Mouse (Mus musculus) spleen, adult 2 months (tissue): ENCODE measurements around the gene Slco2a1. TPM values are rescaled to one million over a fixed set of nuclear protein-coding genes. Genes with fewer than 3 reads are reported as not detected.

Experiments used
- DNase-seq, 2 experiments: peaks; one replicate each; pipeline versions ENCODE4 v3.0.0 to v3.0.0-alpha.2; 2012 to 2021; ENCODE audit warnings: low spot score in 2 of 2, low read depth in 1 of 2
- H3K27ac ChIP-seq: fragments of 200-500 bp; 2 replicates; pipeline ENCODE4 v1.5.1; 2012; ENCODE audit warnings: low read length, inconsistent platforms; ENCODE audit not compliant: insufficient read depth
- H3K27me3 ChIP-seq: fragments of 200-500 bp; 2 replicates; pipeline ENCODE4 v1.6.1; 2012; ENCODE audit warnings: mild to moderate bottlenecking, moderate library complexity, low read length, inconsistent platforms; ENCODE audit not compliant: control insufficient read depth, insufficient read depth
- H3K36me3 ChIP-seq: fragments of 200-500 bp; 2 replicates; pipeline ENCODE4 v1.6.1; 2012; ENCODE audit warnings: mild to moderate bottlenecking, low read length, inconsistent platforms; ENCODE audit not compliant: control insufficient read depth, insufficient read depth
- H3K4me1 ChIP-seq: fragments of 200-500 bp; 2 replicates; pipeline ENCODE4 v1.6.1; 2011; ENCODE audit warnings: inconsistent platforms; ENCODE audit not compliant: control insufficient read depth, insufficient read depth, insufficient read length
- H3K4me3 ChIP-seq: fragments of 200-500 bp; 2 replicates; pipeline ENCODE4 v1.5.1; 2011; ENCODE audit warnings: mild to moderate bottlenecking, inconsistent platforms; ENCODE audit not compliant: insufficient read depth, insufficient read length; ENCODE audit errors: extremely low read depth
- CTCF ChIP-seq: fragments of 200-500 bp; IDR thresholded peaks from 2 replicates; pipeline ENCODE4 v1.5.1; 2011; ENCODE audit warnings: mild to moderate bottlenecking, inconsistent platforms; ENCODE audit not compliant: insufficient read depth, insufficient read length, insufficient replicate concordance; ENCODE audit errors: extremely low read depth
- POLR2A ChIP-seq: fragments of 200-500 bp; IDR thresholded peaks from 2 replicates; pipeline ENCODE4 v1.6.1; 2011; ENCODE audit warnings: low read depth, low read length, inconsistent platforms
- WGBS: fragments of 180-500 bp; shearing (Covaris S2); methylation state at CpG from one replicate; pipeline ENCODE4 v1.1.7; 2018; 5-methylcytosine and 5-hydroxymethylcytosine counted together
- polyA plus RNA-seq: library from polyadenylated mRNA; depleted of rRNA; stranded (reverse); fragments of >200 nt; gene quantifications from 2 replicates; pipeline ENCODE4 v1.2.3, GENCODE M21; 2012

Slco2a1 gene
- polyA plus RNA-seq, 1 experiment, result 57.0 TPM

- Histone ChIP-seq H3K4me3 (no peak overlapping the region), H3K36me3 (no peaks in the 10 kb centered on the region), H3K27me3 (no peaks in the 10 kb centered on the region), H3K4me1 (no peaks in the 10 kb centered on the region), H3K27ac (no peak overlapping the region)
- 77% methylated on average over 7 of the region's 7 CpGs for WGBS
- no peak for DNase-seq
- TF ChIP-seq CTCF (no peak), POLR2A (no peak)
Measured at GRCm38 (mm10) chr9:103071541-103072203, 83.2 kb downstream of the Slco2a1 start.

- TF ChIP-seq CTCF (no peak), POLR2A (no peak)
- Histone ChIP-seq H3K36me3 (no peaks in the 10 kb centered on the region), H3K4me1 (no peaks in the 10 kb centered on the region), H3K27me3 (no peaks in the 10 kb centered on the region), H3K27ac (no peak overlapping the region), H3K4me3 (no peak overlapping the region)
- WGBS, result 90% methylated on average over 6 of the region's 6 CpGs
- DNase-seq, result no peak
Measured at GRCm38 (mm10) chr9:103072204-103072599, 83.7 kb downstream of the Slco2a1 start.

GRCm38 (mm10) chr9:103072926-103073515 lies 84.5 kb downstream of the Slco2a1 start:
- Histone ChIP-seq H3K4me1 (no peaks in the 10 kb centered on the region), H3K27me3 (no peaks in the 10 kb centered on the region), H3K27ac (no peak overlapping the region), H3K4me3 (no peak overlapping the region), H3K36me3 (no peaks in the 10 kb centered on the region)
- TF ChIP-seq POLR2A, result no peak
- no peak for TF ChIP-seq CTCF
- 76% methylated on average over 11 of the region's 11 CpGs for WGBS
- DNase-seq, result no peak

GRCm38 (mm10) chr9:103076836-103077531 lies 88.5 kb downstream of the Slco2a1 start:
- DNase-seq, result no peak
- H3K4me3 ChIP-seq, result no peak overlapping the region
- no peaks in the 10 kb centered on the region for H3K36me3 ChIP-seq
- TF ChIP-seq CTCF (no peak), POLR2A (no peak)
- no peaks in the 10 kb centered on the region for H3K4me1 ChIP-seq
- H3K27ac ChIP-seq, result 0 out of 2 replicates have a peak overlapping the region, but pooled peaks have one; percentile 20
- 81% methylated on average over 21 of the region's 21 CpGs for WGBS
- no peaks in the 10 kb centered on the region for H3K27me3 ChIP-seq

- Histone ChIP-seq H3K4me3 (no peak overlapping the region), H3K27ac (no peak overlapping the region), H3K36me3 (no peaks in the 10 kb centered on the region), H3K4me1 (no peaks in the 10 kb centered on the region), H3K27me3 (no peaks in the 10 kb centered on the region)
- TF ChIP-seq POLR2A, result no peak
- no peak for TF ChIP-seq CTCF
- DNase-seq, result no peak
- WGBS, result 65% methylated on average over 6 of the region's 6 CpGs
Measured at GRCm38 (mm10) chr9:103078194-103078691, 89.7 kb downstream of the Slco2a1 start.

GRCm38 (mm10) chr9:103080211-103080610 lies 91.7 kb downstream of the Slco2a1 start:
- TF ChIP-seq CTCF, result no peak
- no peak for TF ChIP-seq POLR2A
- 83% methylated on average over 3 of the region's 3 CpGs for WGBS
- no peak for DNase-seq
- Histone ChIP-seq H3K4me1 (no peaks in the 10 kb centered on the region), H3K4me3 (no peak overlapping the region), H3K36me3 (no peaks in the 10 kb centered on the region), H3K27ac (no peak overlapping the region), H3K27me3 (no peaks in the 10 kb centered on the region)
